Mouse (Mus musculus): Measurements from ENCODE around the gene Ankrd55. TPM values are rescaled to one million over a fixed set of nuclear protein-coding genes. Genes with fewer than 3 reads are reported as not detected.

Ankrd55 gene
- total RNA-seq, 4 experiments from 2014 or later: 1.6 to 2.7 (median 2.4) TPM

DNA sequence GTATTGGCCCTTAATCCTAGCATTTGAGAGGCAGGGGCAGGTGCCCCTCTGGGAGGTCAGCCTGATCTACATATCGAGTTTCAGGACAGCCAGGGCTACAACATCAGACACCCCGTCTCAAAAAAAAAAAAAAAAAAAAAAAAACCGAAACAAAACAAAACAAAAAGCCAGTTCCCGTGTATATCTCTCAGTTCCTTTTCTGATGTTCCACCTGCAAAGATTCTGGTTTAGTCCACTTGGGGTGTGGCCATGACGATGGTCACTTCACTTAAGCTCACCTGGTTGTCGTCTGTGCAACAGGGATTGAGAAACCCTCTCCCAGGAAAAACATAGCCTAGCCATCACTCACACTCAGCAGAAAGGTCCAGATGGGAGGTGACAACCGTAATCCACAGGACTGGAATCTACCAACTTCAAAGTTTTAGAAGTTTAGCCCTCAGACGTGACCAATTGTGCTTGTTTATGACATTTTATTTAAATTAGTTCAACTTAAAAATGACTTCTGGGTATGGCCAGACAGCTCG is 90.6 kb downstream of the Ankrd55 start:
- no peak for DNase-seq (ENCODE audit: low spot score)

- DNase-seq (ENCODE audit: low spot score): no peak
Observed at GRCm38 (mm10) chr13:112381476-112381875, 93.2 kb downstream of the Ankrd55 start.

GRCm38 (mm10) chr13:112382457-112382856 is 94.2 kb downstream of the Ankrd55 start:
- DNase-seq (ENCODE audit: low spot score): no peak

- DNase-seq (ENCODE audit: low spot score): peak; percentile 46
Observed at GRCm38 (mm10) chr13:112382956-112383355, 94.7 kb downstream of the Ankrd55 start.

- no peak for DNase-seq (ENCODE audit: low spot score)
Observed at GRCm38 (mm10) chr13:112383941-112384659, 95.8 kb downstream of the Ankrd55 start.

- no peak for DNase-seq (ENCODE audit: low spot score)
Observed at GRCm38 (mm10) chr13:112385040-112385439, 96.8 kb downstream of the Ankrd55 start.

GRCm38 (mm10) chr13:112386494-112387075 is 98.3 kb downstream of the Ankrd55 start:
- no peak for DNase-seq (ENCODE audit: low spot score)

GRCm38 (mm10) chr13:112387279-112387678 is 99.0 kb downstream of the Ankrd55 start:
- DNase-seq (ENCODE audit: low spot score): no peak

DNA sequence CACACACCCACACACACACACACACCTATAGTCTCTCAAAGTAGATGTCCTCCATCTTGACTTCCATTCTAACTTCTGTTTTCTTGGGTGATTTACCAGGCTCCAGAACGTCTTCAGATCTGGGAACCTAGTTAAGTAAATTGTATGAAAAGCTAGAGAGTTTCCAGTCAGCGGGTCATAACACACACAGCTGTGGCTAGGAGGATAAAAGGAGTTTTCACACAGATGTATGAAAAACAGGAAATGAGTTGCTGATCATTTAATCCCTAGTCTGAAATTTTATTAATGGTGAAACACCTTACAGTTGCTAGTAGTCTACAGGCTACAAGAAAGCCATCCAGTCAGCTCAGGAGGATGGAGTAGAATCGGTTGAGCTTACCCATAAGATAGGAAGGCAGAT is 99.9 kb downstream of the Ankrd55 start:
- no peak for DNase-seq (ENCODE audit: low spot score)

- no peak for DNase-seq (ENCODE audit: low spot score)
Observed at GRCm38 (mm10) chr13:112390206-112390605, 102.0 kb downstream of the Ankrd55 start.

DNA sequence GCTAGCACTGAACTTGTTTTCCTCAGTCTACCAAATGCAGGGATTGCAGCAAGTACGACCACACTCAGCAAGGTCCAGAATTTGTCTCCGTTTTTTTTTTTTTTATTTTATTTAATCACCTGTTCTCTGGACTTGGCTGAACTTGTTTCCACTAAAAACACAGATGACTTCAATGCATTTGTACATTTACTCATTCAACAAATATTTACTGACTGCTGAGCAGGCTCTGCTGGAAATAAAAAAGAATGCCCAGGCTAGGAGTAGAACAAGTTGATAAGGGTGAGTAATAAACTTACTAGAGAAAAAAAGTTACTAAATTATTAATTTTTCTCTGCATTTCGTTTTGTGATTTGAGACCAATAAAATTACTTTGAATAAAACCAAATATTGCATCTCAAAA is 103.1 kb downstream of the Ankrd55 start:
- no peak for DNase-seq (ENCODE audit: low spot score)

DNA sequence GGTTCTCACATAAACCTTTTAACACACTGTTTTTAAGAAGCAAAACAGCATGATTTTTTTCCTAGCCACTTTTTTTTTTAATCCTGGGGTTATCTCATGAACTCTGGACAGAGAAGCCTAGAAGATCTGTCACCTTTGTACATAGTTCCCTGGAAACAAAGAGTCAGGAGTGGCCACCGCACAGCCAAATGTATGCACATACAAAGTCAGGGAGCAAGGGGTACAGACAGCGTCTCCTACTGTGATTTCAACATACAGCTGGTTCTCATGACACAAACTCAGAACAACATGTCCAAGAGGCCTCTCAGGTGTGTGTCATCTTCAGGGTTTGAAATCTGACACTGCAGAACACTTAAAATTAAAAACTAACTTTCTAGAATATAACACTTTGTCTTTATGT is 105.1 kb downstream of the Ankrd55 start:
- DNase-seq (ENCODE audit: low spot score): no peak

- no peak for DNase-seq (ENCODE audit: low spot score)
Observed at GRCm38 (mm10) chr13:112394271-112394670, 106.0 kb downstream of the Ankrd55 start.

DNA sequence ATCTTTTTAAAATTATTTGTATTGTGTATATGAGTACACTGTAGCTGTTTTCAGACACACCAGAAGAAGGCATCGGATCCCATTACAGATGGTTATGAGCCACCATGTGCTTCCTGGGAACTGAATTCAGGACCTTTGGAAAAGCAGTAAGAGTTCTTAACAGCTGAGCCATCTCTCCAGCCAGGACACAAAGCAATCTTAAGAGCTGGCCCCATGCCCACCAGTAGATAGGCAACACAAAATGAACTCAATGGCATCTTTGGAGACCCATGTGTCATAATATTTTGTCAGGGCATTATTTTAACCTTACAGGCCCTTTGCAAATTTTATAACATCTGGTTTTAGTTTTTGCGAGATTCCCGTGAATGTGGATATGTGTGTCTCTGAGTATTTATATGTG is 116.5 kb downstream of the Ankrd55 start:
- DNase-seq (ENCODE audit: low spot score): no peak

DNA sequence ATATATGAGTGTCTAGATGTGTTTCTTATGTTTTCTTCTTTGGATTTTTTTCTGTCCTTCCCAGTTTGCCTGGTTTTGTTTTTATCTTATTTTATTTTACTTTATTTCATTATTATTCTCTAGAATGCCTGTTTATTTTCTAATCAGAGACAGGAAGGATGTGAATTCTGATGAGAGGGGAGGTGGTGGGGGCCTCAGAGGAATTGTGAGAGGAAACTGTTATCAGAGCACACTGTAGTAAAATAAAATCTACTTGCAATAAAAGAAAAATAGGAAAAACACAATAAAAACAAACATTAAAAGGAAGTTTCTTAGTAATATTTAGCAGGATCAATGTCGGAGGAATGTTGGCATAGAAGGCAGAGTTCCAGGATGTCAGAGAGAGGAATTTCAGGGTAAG is 116.9 kb downstream of the Ankrd55 start:
- peak; percentile 53 for DNase-seq (ENCODE audit: low spot score)

DNA sequence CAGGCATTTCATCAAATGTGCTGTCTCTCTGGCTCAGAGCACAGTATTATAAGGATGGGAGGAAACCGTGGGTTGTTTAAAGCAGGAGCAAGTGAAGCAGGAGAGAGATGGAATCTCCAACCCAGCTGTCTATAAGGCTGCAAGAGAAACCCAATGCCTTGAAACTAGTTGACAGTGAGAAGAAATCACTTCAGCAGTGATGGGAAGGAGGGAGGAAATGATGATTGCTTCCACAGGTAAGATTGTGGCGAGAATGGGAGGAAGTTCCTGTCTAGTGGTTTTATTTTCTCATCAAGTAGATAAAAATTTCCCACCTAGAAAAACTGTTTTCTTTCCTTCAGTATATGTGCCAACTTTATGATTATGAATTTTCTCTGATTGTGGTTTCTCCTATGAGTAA is 118.4 kb downstream of the Ankrd55 start:
- DNase-seq (ENCODE audit: low spot score): no peak

DNA sequence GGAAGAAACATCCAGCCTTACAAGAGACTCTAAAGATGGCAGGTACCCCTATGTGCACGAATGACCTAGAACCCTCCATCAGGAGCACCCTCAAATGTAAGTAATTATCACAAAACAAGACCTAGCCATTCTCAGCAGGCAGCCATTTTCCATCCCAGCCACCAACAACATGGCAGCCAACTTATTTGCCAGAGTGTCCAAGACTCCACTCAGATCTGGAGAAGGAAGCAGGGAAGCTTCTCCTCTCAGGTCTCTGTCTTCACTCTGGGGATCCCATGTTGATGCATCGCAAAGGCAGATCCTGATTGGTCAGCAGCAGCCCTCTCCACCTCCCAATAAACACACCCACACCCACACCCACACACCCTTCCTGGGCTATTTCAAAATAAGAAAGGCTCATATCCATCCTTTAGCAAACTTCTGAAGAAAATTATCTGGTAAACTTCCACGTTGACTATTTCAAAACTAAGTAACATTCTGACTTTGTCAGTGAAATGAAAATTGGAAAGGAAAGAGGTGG is 119.0 kb downstream of the Ankrd55 start:
- no peak for DNase-seq (ENCODE audit: low spot score)

- DNase-seq (ENCODE audit: low spot score): no peak
Observed at GRCm38 (mm10) chr13:112407776-112408490, 119.7 kb downstream of the Ankrd55 start.

GRCm38 (mm10) chr13:112408701-112409100 is 120.5 kb downstream of the Ankrd55 start:
- DNase-seq (ENCODE audit: low spot score): no peak

GRCm38 (mm10) chr13:112409331-112409730 is 121.1 kb downstream of the Ankrd55 start:
- DNase-seq (ENCODE audit: low spot score): no peak

DNA sequence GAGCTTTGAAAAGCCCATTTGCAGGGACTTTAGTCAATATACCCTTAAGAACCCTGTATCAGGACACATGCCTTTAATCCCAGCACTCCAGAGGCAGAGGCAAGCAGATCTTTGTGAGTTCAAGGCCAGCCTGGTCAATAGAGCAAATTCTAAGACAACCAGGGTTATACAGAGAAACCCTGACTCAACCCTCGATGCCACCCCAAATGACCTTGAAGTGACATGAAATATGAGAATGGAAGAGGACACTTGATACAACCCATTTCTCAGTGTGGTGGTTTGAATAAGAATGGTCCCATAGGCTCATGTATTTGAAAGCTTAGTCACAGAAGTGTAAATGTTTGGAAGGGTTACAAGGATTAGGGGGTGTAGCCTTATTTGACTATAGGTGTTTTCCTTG is 121.6 kb downstream of the Ankrd55 start:
- DNase-seq (ENCODE audit: low spot score): no peak

GRCm38 (mm10) chr13:112410461-112410860 is 122.2 kb downstream of the Ankrd55 start:
- no peak for DNase-seq (ENCODE audit: low spot score)
